ENCODE assay signal across 27 mouse cellular contexts in genomic region chr5:43822824-43823223, GRCm38 (mm10). TPM values are rescaled to one million over a fixed set of nuclear protein-coding genes. Genes with fewer than 3 reads are reported as not detected.
DNase-seq lines count a peak whose midpoint lies in the region; ATAC-seq and TF ChIP-seq lines count a peak whose summit lies in the region.
"Had no signal": no experiment of that assay in that cellular context is flagged by ENCODE, and none has a peak within 500 bp of the region (broad histone marks: within the 10 kb centered on the region; RNA-seq: fewer than 3 reads in every experiment).

No protein-coding gene starts in this region.

- no peak for TF ChIP-seq POLR2A in small intestine, adult 2 months (IDR thresholded peaks at IDR 0.05; ENCODE audit: low read depth, low read length)

- no peaks in the 10 kb centered on the region for H3K36me3 ChIP-seq in intestine, embryonic 16.5 days (ENCODE audit: control insufficient read depth, insufficient read depth, low read length)
- H3K36me3 ChIP-seq in small intestine, adult 2 months (ENCODE audit: control insufficient read depth, insufficient read depth, low read length), result peaks cover 2% of the 10 kb centered on the region
- H3K36me3 ChIP-seq: embryonic facial prominence, embryonic 13.5 days; embryonic facial prominence, embryonic 15.5 days; forebrain, embryonic 10.5 days; forebrain, embryonic 12.5 days had no signal

- no peaks in the 10 kb centered on the region for H3K27me3 ChIP-seq in intestine, embryonic 16.5 days (replicated peaks; ENCODE audit: control insufficient read depth, insufficient read depth, low read length)
- H3K27me3 ChIP-seq in small intestine, adult 2 months (ENCODE audit: control insufficient read depth, insufficient read depth, low read length), result no peaks in the 10 kb centered on the region
- H3K27me3 ChIP-seq: embryonic facial prominence, embryonic 13.5 days; embryonic facial prominence, embryonic 15.5 days; forebrain, embryonic 12.5 days; Patski had no signal

- peak; percentile 77 for ATAC-seq in intestine, embryonic 16.5 days
- ATAC-seq: activated CD4-positive, CD25-positive, alpha-beta regulatory T cell, adult 4 months; forebrain, embryonic 14.5 days; forebrain, embryonic 16.5 days had no signal

- H3K27ac ChIP-seq in intestine, embryonic 16.5 days (ENCODE audit: low read length), result 0 out of 2 replicates have a peak overlapping the region, but pooled peaks have one; percentile 9
- peak overlapping the region; percentile 82 for H3K27ac ChIP-seq in small intestine, adult 2 months (ENCODE audit: insufficient read depth, low read depth, low read length)
- H3K27ac ChIP-seq: embryonic facial prominence, embryonic 13.5 days; embryonic facial prominence, embryonic 15.5 days; forebrain, embryonic 10.5 days; forebrain, embryonic 12.5 days had no signal

- peak; percentile 21 for DNase-seq in thymus, postnatal 14 days
- DNase-seq in thymus, adult 18-20 months, result no peak
- DNase-seq in embryo, embryonic 10 days (ENCODE audit: low spot score), result no peak
- no peak for DNase-seq in frontal cortex, postnatal 10 days (ENCODE audit: low spot score in 2 of 2)
- no peak for DNase-seq in layer of hippocampus, postnatal 10 days (ENCODE audit: low spot score in 2 of 2)
- DNase-seq: adrenal gland, adult 8-10 months; adrenal gland, postnatal 14 days; adrenal gland, postnatal 36 days; cerebellum, adult 11-12 months; cerebellum, adult 2 months; cerebellum, adult 9-10 months; cerebellum, postnatal 10 days; cerebellum, postnatal 25 days; embryo, embryonic 11 days had no signal

- WGBS in intestine, embryonic 16.5 days, result 67% methylated on average over 3 of the region's 3 CpGs
- WGBS in small intestine, adult 2 months, result 27% methylated on average over 3 of the region's 3 CpGs

- H3K4me1 ChIP-seq in intestine, embryonic 16.5 days (ENCODE audit: control insufficient read depth, insufficient read depth, low read length), result peaks cover 3% of the 10 kb centered on the region; the same call in 1 of the 2 replicates
- peaks cover 26% of the 10 kb centered on the region for H3K4me1 ChIP-seq in small intestine, adult 2 months (ENCODE audit: control insufficient read depth, insufficient read depth, insufficient read length, low read length)
- H3K4me1 ChIP-seq: embryonic facial prominence, embryonic 13.5 days; forebrain, embryonic 12.5 days had no signal

- TF ChIP-seq CTCF in small intestine, adult 2 months (IDR thresholded peaks at IDR 0.05; ENCODE audit: extremely low read depth, insufficient read length, insufficient replicate concordance, low read depth, low read length), result no peak

- H3K9me3 ChIP-seq in intestine, embryonic 16.5 days (ENCODE audit: control insufficient read depth, low read length), result no peaks in the 10 kb centered on the region
- H3K9me3 ChIP-seq: embryonic facial prominence, embryonic 13.5 days; embryonic facial prominence, embryonic 15.5 days; forebrain, embryonic 10.5 days; forebrain, embryonic 12.5 days had no signal

- no peak overlapping the region for H3K4me2 ChIP-seq in intestine, embryonic 16.5 days (ENCODE audit: low read depth, low read length)
- H3K4me2 ChIP-seq: embryonic facial prominence, embryonic 13.5 days; embryonic facial prominence, embryonic 15.5 days; forebrain, embryonic 12.5 days had no signal

- no peak overlapping the region for H3K9ac ChIP-seq in intestine, embryonic 16.5 days (ENCODE audit: low read depth, low read length)
- H3K9ac ChIP-seq: embryonic facial prominence, embryonic 13.5 days; embryonic facial prominence, embryonic 15.5 days; forebrain, embryonic 12.5 days had no signal

- no peak overlapping the region for H3K4me3 ChIP-seq in intestine, embryonic 16.5 days (ENCODE audit: low read length)
- H3K4me3 ChIP-seq in small intestine, adult 2 months (ENCODE audit: low read depth, low read length), result no peak overlapping the region
- H3K4me3 ChIP-seq: embryonic facial prominence, embryonic 13.5 days; embryonic facial prominence, embryonic 15.5 days; erythroblast, embryonic 14.5 days; forebrain, embryonic 10.5 days; forebrain, embryonic 12.5 days had no signal

RNA-seq across cellular contexts. Expression of gene Fbxl5, which starts 1.4 kb away (rescaled TPM):
- polyA plus RNA-seq in intestine, embryonic 16.5 days (2015; fragmentation: Nextera tagmentation; extraction: Ambion mirVana), result 57.1 and 59.9 TPM in 2 replicates
- 12.0 and 25.8 TPM in 2 replicates for polyA plus RNA-seq in small intestine, adult 2 months (2012; rRNA removed)
- 10 to 100 TPM; 77.7 to 88.1 TPM for total RNA-seq in layer of hippocampus, postnatal 10 days (2021)

RNA-seq across cellular contexts. Expression of gene Bst1, which starts 4.1 kb away (rescaled TPM):
- polyA plus RNA-seq in intestine, embryonic 16.5 days (2015; fragmentation: Nextera tagmentation; extraction: Ambion mirVana), result 1.1 and 2.9 TPM in 2 replicates
- 25.9 and 87.8 TPM in 2 replicates for polyA plus RNA-seq in small intestine, adult 2 months (2012; rRNA removed)
- total RNA-seq in layer of hippocampus, postnatal 10 days (2021), result under 1 TPM in 1 of 2 experiments, not detected in 1; 0.16 TPM
- total RNA-seq: MEL had no signal
- polyA plus RNA-seq: C2C12; embryonic facial prominence, embryonic 13.5 days; erythroblast, embryonic 14.5 days; forebrain, embryonic 12.5 days; forebrain, embryonic 14.5 days; forebrain, embryonic 16.5 days had no signal

RNA-seq across cellular contexts. Expression of gene Cd38, which starts 45.5 kb away (rescaled TPM):
- polyA plus RNA-seq in intestine, embryonic 16.5 days (2015; fragmentation: Nextera tagmentation; extraction: Ambion mirVana), result 12.6 and 14.4 TPM in 2 replicates
- 12.4 and 17.6 TPM in 2 replicates for polyA plus RNA-seq in small intestine, adult 2 months (2012; rRNA removed)
- total RNA-seq in layer of hippocampus, postnatal 10 days (2021), result 10 to 100 TPM; 10.5 to 11.3 TPM
- total RNA-seq: MEL had no signal
- polyA plus RNA-seq: erythroblast, embryonic 14.5 days had no signal
